Mouse (Mus musculus) bone marrow macrophage, adult 2 months (primary cell): ENCODE measurements around the gene Kctd13. TPM values are rescaled to one million over a fixed set of nuclear protein-coding genes. Genes with fewer than 3 reads are reported as not detected.

Experiments used
- H3K27ac ChIP-seq: 2 replicates; pipeline ENCODE4 v1.5.1; 2012; ENCODE audit warnings: low read depth, low read length; ENCODE audit not compliant: insufficient read depth
- H3K4me1 ChIP-seq: 2 replicates; pipeline ENCODE4 v1.6.1; 2012; ENCODE audit warnings: low read length; ENCODE audit not compliant: control insufficient read depth, insufficient read depth
- H3K4me3 ChIP-seq: 2 replicates; pipeline ENCODE4 v1.5.1; 2012; ENCODE audit warnings: mild to moderate bottlenecking, low read length, moderate library complexity; ENCODE audit not compliant: insufficient read depth
- CTCF ChIP-seq: IDR thresholded peaks from 2 replicates; pipeline ENCODE4 v1.5.1; 2012; ENCODE audit warnings: low read depth, mild to moderate bottlenecking, low read length, moderate library complexity
- POLR2A ChIP-seq: IDR thresholded peaks from 2 replicates; pipeline ENCODE4 v1.6.1; 2012; ENCODE audit warnings: mild to moderate bottlenecking, low read depth, low read length, borderline replicate concordance
- polyA plus RNA-seq: library from polyadenylated mRNA; stranded (reverse); fragments of >200 nt; gene quantifications from 2 replicates; pipeline ENCODE4 v1.2.4, GENCODE M21; 2012; ENCODE audit not compliant: missing spikeins, insufficient read depth, insufficient read length

The Kctd13 gene
- polyA plus RNA-seq, 1 experiment, result 17.5 TPM

DNA sequence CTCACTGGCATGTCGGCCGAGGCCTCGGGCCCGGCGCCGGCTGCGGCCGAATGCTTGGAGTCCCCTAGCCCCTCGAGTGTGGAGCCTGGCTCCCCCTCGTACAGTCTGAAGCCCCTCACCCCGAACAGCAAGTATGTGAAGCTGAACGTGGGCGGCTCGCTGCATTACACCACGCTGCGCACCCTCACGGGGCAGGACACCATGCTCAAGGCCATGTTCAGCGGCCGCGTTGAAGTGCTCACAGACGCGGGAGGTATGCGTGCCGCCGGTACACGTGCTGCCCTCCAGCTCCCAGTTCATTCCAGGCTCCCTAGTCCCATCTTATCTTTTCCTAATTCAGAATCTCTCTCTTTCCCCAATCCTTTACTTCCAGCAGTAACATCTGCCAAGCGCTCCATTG lies 367 bp downstream of the Kctd13 start:
- Histone ChIP-seq H3K4me3 (peak overlapping the region; percentile 100), H3K27ac (peak overlapping the region; percentile 31; the same call in 1 of the 2 replicates), H3K4me1 (peaks cover 13% of the 10 kb centered on the region)
- no peak for TF ChIP-seq CTCF
- TF ChIP-seq POLR2A, result no peak

DNA sequence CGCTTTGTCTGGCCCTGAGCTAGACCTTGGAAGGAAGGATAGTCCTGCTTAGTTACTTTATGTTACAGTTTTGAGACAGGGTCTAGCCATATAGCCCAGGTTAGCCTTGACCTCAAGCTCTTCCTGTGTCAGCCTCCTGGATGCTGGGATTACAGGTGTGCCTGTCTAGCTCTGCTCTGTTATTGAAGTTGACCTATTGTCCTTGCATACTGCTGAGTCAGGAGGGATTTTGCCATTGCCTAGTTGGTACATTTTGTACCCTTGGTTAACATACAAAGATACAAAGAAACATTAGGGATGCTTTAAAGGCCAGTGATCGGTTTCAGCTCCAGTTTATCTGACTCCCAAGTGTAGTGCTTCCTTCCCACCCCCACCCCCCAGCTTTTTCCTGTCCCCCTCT lies 4.0 kb downstream of the Kctd13 start:
- no peak overlapping the region for H3K27ac ChIP-seq
- TF ChIP-seq POLR2A, result no peak
- no peak for TF ChIP-seq CTCF
- no peak overlapping the region for H3K4me3 ChIP-seq
- peaks cover 17% of the 10 kb centered on the region for H3K4me1 ChIP-seq

GRCm38 (mm10) chr7:126941171-126941570 lies 12.5 kb downstream of the Kctd13 start:
- Histone ChIP-seq H3K4me3 (no peak overlapping the region), H3K4me1 (peaks cover 36% of the 10 kb centered on the region), H3K27ac (peak overlapping the region; percentile 83)
- TF ChIP-seq CTCF (no peak), POLR2A (no peak)

- H3K4me3 ChIP-seq, result no peak overlapping the region
- H3K27ac ChIP-seq, result no peak overlapping the region
- TF ChIP-seq CTCF, result no peak
- no peak for TF ChIP-seq POLR2A
- peaks cover 34% of the 10 kb centered on the region for H3K4me1 ChIP-seq
Measured at GRCm38 (mm10) chr7:126941801-126942200, 13.1 kb downstream of the Kctd13 start.

- Histone ChIP-seq H3K4me3 (no peak overlapping the region), H3K27ac (no peak overlapping the region), H3K4me1 (peaks cover 16% of the 10 kb centered on the region)
- TF ChIP-seq POLR2A, result no peak
- peak; percentile 13; the same call in 1 of the 2 replicates for TF ChIP-seq CTCF
Measured at GRCm38 (mm10) chr7:126946530-126946929, 17.9 kb downstream of the Kctd13 start.

GRCm38 (mm10) chr7:126948626-126949025 lies 19.9 kb downstream of the Kctd13 start:
- Histone ChIP-seq H3K4me3 (no peak overlapping the region), H3K27ac (no peak overlapping the region), H3K4me1 (peaks cover 10% of the 10 kb centered on the region)
- TF ChIP-seq POLR2A (no peak), CTCF (no peak)

DNA sequence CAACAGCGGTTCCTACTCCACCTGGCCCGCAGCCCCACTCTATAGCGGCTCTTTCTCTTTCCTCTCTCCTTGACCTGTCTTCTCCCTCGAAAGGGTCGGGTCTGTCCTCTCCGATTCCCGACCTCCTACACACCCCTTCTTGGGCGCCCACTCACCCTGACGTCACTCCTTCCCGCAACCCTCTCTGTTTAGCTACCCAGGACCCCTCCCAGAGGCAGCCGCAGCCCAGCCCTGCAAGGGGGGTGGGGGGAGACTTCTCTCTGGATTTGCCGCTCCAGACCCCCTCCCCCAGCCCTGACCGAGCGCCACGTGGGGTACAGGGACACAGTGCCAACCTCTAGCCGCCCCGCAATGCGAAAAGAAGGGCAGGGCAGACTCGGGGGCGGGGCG lies 20.7 kb downstream of the Kctd13 start, which contains the start of gene Asphd1:
Gene Asphd1, minus strand, starts transcription at position 180 of the 390 bp plus-strand sequence.
- peak within 1 kb of the TSS; percentile 59 for H3K4me3 ChIP-seq
- no peak for TF ChIP-seq CTCF
- no peak for TF ChIP-seq POLR2A
- H3K27ac ChIP-seq, result no peak within 1 kb of the TSS
- H3K4me1 ChIP-seq, result peaks cover 10% of the 10 kb centered on the region

- H3K27ac ChIP-seq, result no peak within 1 kb of the TSS
- peak within 1 kb of the TSS; percentile 59 for H3K4me3 ChIP-seq
- peaks cover 15% of the 10 kb centered on the region for H3K4me1 ChIP-seq
- no peak for TF ChIP-seq POLR2A
- TF ChIP-seq CTCF, result no peak
Measured at GRCm38 (mm10) chr7:126949793-126950646, 21.3 kb downstream of the Kctd13 start, which contains the start of gene Sez6l2. TSS of gene Sez6l2 (plus strand) at chr7:126950563.

GRCm38 (mm10) chr7:126950647-126951615 lies 22.3 kb downstream of the Kctd13 start:
- Histone ChIP-seq H3K4me1 (peaks cover 21% of the 10 kb centered on the region), H3K27ac (no peak overlapping the region), H3K4me3 (no peak overlapping the region)
- no peak for TF ChIP-seq CTCF
- no peak for TF ChIP-seq POLR2A
